Mouse (Mus musculus) frontal cortex, postnatal 36 days (tissue): ENCODE data around the gene Dip2a.

Experiments used
- DNase-seq, 2 experiments: peaks; one replicate each; pipeline ENCODE4 v3.0.0; 2022; ENCODE audit warnings: low spot score in 2 of 2

Dip2a gene

GRCm38 (mm10) chr10:76306738-76307137 is 38.4 kb downstream of the Dip2a start:
- DNase-seq, result no peak

GRCm38 (mm10) chr10:76300133-76300532 is 45.0 kb downstream of the Dip2a start:
- DNase-seq, result no peak

DNA sequence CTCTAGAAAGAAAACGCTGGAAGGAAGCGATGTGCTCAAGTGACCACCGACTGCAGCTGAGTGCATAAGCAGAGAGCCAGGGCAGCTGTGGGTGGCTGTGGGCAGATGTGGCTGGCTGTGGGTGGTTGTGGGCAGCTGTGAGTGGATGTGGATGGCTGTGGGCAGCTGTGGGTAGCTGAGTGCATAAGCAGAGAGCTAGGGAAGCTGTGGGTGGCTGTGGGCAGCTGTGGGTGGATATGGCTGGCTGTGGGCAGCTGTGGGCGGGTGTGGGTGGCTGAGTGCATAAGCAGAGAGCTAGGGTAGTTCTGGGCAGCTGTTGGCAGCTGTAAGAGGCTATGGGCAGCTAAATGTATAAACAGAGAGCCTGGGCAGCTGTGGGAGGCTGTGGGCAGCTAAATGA is 51.9 kb downstream of the Dip2a start:
- no peak for DNase-seq

GRCm38 (mm10) chr10:76289936-76290671 is 55.0 kb downstream of the Dip2a start:
- no peak for DNase-seq

DNA sequence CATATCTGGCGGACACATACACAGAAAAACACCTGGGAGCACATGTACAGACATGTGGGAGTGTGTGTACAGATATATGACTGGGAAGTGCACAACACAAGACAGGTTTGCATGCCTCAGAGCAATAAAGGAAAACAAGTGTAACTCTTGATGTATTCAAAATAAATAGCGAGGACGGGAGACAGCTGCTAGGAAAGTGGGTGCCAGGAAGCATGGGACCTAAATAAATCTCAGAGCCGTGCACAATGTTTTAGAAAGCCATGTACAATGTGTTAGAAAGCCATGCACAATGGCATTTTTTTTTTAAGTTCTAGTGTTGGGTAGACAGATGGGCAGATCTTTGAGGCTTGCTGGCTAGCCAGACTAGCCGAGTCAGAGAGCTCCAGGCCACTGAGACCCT is 56.0 kb downstream of the Dip2a start:
- peak in 1 of 2 experiments; percentile 42 for DNase-seq

GRCm38 (mm10) chr10:76288268-76288993 is 56.7 kb downstream of the Dip2a start:
- no peak for DNase-seq

DNA sequence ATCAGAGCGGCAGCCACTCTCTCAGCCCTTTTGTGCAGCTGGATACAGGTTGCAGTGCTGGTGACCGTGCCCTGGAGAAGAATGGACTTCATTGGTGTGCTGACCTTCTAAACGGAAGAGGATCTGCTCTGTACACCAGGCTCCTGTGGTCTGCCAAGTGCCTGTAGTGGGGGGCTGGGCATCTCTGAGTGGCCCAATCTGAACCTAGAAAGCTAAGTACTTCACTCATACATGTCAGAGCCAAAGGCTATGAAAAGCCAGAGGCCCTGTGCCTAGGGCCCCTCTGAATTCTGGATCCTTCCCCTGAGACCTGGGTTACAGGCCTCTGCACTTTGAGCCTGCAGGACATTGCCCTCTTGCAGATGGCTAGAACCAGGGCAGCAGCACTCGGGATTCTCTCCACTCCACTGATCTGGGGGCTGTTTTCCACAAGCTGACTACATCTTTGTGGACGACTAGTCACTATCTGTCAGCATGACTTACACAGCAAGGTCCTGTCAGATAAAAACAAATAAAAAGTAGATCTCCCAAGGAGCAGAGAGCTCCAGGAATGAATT is 66.5 kb downstream of the Dip2a start:
- no peak for DNase-seq

GRCm38 (mm10) chr10:76275256-76275655 is 69.8 kb downstream of the Dip2a start:
- no peak for DNase-seq

GRCm38 (mm10) chr10:76271238-76271637 is 73.9 kb downstream of the Dip2a start:
- no peak for DNase-seq

DNA sequence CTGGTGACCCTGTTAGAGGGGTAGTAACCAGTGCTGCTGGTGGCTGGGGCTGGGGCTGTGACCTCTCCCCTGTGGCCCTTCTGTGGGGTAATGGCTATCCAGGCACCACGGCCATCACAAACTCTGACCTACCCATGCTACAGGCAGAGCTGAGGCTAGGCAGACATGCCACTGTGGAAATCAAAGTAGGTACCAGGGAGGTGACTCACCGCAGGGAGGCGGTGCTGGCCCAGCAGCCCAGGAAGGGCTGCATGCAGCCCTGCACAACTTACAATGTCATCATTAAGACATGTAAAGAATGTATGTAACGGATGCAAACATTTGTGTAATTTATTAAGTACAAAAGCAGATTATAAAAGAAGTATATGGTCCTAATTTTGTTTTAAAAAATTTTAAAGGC is 82.7 kb downstream of the Dip2a start:
- no peak for DNase-seq

DNA sequence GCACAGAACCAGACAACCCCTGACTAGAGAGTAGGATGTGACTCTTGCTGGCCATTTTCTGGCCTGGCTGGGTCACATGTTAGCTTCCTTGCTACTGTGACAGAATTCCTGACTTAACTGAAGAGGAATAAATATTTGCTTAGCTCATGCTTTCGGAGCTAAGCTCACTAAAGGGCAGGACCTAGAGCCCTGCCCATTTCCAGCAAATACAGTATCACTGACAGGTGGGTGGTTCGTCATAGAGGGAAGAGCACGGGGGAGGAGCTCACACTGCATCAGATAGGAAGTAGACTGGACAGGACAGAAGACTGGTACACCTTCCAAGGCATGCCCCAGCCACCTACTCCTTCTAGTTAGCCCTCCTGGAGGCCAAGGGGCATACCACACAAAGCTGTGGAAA is 83.6 kb downstream of the Dip2a start:
- DNase-seq, result no peak

- DNase-seq, result no peak
These were observed 84.6 kb downstream of the Dip2a start for GRCm38 (mm10) chr10:76260358-76261059.

DNA sequence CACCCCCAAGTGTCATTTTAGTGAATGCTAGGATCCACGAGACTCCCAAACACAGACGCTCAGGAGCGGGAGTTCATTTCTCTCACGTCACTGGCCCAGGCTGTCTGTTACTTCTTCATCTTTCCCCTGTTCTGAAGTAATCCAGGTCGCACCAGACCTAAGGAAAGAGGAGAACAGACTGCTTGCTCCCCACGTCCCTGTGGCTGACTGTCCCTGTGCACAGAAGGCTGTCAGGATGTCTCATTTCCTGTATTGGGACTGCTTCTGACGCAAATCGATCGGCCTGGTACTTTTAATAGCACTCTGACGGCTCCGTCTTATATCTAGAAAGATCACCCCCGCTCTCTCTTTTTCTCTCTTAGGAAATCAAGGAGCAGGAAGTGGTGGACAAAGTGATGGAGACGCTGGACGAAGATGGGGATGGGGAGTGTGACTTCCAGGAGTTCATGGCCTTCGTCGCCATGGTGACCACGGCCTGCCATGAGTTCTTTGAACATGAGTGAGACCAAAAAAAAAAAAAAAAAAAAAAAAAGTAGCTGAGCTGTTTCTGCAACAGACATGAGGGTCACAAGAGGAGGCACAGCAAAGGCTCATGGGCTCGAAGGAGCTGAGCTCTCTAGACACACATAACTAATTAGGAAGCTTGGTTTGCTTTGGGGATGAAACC is 85.4 kb downstream of the Dip2a start:
- no peak for DNase-seq

DNA sequence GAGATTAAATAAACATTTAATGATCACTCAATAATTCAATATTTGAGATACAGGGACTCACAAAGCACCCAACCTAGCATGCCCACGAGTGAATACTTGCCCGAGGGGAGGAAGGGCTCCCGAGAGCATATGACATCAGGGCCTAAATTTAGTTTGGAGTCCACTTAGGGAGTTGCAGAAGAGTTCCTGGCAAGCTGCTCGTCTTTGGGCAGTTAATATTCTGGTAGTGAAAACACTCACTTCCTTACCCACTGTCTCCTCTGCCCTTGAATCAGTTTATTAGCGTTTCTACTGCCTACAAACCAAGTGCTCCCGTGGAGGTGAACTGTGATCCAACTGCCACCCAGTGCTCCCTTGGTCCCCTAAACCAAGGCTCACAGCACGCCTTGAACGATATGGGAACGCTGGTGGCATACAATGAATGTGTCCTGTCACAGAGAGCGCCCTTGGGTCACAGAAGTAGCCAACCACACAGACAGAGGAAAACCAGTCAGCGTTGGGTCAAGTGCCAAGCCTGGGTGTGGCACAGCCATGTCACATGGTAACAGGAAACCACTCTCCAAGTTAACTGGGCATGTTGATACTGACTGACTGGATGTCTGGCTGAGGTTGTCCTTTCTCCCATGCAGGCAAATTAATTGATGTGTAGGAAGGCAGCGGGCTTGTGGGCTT is 87.2 kb downstream of the Dip2a start:
- DNase-seq, result no peak

- no peak for DNase-seq
These were observed 87.9 kb downstream of the Dip2a start for GRCm38 (mm10) chr10:76257231-76257630.

- no peak for DNase-seq
These were observed 89.5 kb downstream of the Dip2a start for GRCm38 (mm10) chr10:76255617-76256016.

GRCm38 (mm10) chr10:76253536-76253935 is 91.6 kb downstream of the Dip2a start, which contains the start of gene S100b:
TSS of gene S100b (plus strand) at chr10:76253853.
- DNase-seq, result peak; percentile 58 to 69

DNA sequence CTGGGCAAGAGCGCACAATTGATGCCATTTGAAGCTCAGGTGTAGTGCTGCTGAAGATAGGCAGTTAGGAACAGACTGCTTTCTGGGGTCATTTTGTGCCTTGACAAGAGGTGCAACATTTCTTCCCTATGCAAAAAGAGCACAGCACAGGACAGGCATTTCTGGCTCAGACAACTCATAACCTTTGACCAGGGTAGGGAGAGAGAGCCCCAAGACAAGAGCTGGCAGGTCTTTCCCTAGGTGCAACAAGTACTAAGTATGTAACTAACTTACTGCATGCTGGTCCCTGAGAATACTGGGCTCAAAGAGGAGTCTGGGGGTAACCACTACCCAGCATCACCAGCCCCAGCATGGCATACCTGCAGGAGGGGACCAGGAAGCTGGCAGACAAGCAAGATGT is 92.0 kb downstream of the Dip2a start:
- no peak for DNase-seq

DNA sequence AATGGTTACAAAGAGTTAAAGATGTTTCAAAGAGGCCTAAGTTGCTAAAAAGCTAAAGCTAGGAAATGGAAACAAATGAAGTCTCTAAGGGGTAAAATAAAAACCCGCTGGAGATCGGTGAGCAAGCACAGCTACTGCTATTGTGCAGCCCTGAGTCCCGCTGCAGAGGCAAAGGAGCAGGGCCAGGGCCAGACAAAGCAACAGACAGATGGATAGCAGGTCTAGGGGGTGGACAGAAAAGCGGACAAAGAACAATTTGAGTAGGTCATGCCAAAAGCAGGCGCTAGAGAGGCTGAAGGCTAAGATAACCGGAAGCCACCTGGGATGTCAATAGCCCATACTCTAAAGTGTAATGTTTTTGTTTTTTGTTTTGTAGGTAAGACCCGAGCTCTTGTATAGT is 94.2 kb downstream of the Dip2a start:
- DNase-seq, result no peak

DNA sequence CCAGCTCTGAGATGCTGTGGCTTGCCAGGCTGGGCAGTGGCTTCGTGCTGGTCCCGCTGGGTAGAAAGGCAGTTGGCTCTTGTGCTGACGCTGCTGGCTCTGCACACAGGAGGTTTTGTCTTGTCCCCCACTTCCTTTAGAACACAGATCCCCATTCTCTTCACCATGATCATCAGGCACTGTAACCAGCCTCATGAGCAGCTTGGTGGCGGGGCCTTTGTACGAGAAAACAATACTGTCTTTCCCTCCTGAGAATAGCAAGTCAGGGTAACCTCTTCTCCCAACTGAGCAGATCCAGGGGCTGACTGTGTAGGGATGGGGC is 96.5 kb downstream of the Dip2a start:
- no peak for DNase-seq

- no peak for DNase-seq
These were observed 97.0 kb downstream of the Dip2a start for GRCm38 (mm10) chr10:76247960-76248646.
